Mouse (Mus musculus) common myeloid progenitor, adult 5-6 weeks (primary cell): ENCODE data around the gene Pcmt1. TPM values are rescaled to one million over a fixed set of nuclear protein-coding genes. Genes with fewer than 3 reads are reported as not detected.
A peak's percentile ranks its signal among the peaks of the same experiment; 100 is the strongest.

Source experiments
- ATAC-seq: replicated peaks from 2 replicates; pipeline ENCODE4 v1.8.0; 2016; ENCODE audit warnings: low read depth, mild to moderate bottlenecking, moderate TSS enrichment, inconsistent platforms; ENCODE audit not compliant: poor library complexity, severe bottlenecking
- total RNA-seq: library from RNA; stranded (forward); fragments of 200-1000, 187-1606 nt; gene quantifications from 2 replicates; pipeline ENCODE4 v1.2.3, GENCODE M21; 2017

Gene Pcmt1
- total RNA-seq, 1 experiment from 2014 or later: 72.8 TPM

DNA sequence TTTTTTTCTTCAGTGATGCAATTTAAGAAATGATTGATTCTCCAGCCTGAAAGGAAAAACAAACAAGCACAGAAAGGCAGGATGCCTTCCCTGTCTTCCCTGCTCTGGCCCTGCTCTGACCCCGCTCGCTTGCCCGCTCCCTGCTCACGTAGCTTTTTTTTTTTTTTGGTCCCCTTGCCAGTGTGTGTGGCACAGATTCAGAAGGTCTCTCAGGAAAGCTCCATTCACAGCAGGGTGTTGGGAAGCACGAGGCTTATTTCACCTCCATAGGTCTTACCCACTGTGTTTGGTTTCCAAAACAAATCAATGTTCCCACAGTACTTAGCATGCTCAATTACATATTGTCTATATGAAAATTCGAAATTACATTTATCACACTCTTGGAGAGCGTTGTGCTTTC, 86.1 kb downstream of the Pcmt1 start:
- ATAC-seq: no peak

DNA sequence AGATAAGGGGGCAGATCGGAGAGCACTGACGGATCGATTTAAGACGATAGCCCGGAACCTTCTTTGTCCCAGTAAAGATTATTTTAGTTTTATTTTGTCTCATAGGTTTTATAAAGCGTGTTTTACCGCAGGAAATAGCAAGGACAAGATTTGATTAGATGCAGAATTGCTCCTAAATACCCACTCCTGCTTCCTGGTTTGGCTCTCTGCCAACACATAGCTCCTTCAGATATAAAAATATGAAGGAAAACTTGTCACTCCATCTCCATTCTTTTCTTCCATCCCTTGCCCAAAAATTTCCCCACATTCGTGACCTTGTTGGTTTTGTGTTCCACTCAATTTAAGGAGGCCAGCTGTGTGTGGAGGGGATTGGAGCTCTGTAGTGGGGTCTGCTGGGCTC, 90.1 kb downstream of the Pcmt1 start:
- ATAC-seq: no peak

DNA sequence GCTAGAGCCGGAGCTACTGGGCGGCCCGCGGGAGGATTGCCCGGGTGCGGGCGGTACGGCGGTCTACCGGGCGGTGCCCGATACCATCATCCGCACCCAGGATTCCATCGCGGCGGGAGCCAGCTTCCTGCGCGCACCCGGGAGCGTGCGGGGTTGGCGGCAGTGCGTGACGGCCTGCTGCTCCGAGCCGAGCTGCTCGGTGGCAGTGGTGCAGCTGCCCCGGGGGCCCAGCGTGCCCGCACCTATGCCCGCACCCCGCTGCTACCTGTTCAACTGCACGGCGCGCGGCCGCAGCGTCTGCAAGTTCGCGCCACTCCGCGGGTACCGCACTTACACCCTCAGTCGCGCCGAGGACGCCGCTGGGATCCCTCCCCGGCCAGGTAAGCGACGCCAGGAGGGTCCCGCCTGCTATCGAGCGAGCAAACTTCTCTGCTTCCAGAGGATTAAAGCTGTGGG, 90.7 kb downstream of the Pcmt1 start:
- no peak for ATAC-seq

DNA sequence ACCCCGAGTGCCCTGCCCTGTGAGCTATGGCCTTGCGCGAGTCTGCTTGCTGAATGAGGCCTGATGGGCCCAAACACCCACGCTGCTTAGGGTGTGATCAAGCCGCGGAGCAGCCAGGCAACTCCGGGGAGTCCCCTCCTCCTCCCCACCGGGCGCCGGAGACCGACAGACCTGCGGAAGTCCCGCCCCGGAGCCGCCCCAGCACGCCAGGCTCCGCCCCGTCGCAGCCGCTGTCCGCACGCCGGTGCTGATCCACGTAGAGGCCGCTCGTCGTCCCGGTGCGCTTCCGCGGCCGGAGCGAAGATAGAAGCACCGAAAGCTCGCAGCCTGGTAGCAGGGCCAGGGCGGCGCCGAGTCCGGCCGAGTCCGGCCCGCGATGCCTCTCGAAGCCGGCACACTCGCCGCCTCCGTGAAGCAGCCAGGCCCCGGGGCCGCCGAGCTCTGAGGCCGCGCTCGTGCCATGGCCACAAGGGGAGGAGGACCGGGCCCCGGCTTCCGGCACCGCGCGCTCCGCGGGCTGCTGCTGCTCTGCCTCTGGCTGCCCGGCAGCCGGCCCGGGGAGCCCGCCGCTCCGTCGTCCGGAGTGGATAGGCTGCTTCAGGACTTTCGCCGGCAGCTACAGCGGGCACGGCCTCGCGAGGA, 91.2 kb downstream of the Pcmt1 start, which contains the start of gene Lrp11:
Gene Lrp11, plus strand, starts transcription at position 209 of the 642 bp plus-strand sequence.
- peak; percentile 99 for ATAC-seq

DNA sequence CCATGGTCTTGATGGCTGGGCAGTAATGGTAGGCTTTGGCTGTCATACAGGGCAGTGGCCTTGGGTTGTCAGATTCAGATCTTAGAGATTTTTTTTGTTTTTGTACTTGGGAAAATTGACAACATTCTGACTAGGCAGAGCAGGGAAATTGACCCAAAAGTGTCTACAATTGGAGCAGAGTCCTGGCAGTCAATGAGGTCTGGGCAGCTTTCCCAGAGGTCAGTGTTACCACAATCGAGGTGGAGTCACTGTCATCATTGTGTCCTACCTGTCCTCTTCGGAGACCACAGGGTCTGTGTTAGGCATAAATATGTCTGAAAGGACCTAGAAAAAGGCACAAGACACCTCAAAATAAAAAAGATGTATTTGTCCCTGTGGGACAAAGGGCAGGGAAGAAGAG, 94.2 kb downstream of the Pcmt1 start:
- no peak for ATAC-seq

DNA sequence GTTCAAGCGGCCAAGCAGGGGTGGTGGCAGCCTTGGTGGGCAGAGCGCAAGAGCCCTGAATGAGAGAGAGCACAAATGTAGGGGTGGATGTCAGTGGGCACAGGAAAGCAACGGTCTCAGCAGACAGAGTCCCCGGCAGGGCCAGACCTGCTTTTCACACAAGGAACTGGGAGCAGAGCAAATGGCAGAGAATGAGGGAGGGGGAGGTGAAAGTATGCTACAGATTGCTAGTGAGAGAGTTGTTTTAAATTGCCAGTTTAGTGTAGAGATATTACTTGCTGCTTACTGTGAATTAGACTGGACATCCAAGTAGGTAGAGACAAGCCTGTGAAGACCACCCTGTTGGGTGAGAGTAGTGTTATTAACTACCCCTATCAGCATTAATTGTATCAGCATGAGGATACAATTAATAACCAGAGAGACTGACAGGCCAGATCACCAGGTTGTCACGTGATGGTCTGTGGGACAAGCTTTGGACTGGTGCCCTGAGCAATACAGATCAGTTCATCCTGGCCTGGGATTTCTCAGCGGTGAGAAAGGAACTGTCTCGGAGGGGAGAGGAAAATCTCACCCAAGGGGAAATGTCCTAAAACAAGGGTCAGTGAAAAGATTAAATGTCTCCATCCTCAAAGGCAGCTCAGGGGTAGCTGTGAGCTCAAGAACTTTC, 97.9 kb downstream of the Pcmt1 start:
- ATAC-seq: no peak

DNA sequence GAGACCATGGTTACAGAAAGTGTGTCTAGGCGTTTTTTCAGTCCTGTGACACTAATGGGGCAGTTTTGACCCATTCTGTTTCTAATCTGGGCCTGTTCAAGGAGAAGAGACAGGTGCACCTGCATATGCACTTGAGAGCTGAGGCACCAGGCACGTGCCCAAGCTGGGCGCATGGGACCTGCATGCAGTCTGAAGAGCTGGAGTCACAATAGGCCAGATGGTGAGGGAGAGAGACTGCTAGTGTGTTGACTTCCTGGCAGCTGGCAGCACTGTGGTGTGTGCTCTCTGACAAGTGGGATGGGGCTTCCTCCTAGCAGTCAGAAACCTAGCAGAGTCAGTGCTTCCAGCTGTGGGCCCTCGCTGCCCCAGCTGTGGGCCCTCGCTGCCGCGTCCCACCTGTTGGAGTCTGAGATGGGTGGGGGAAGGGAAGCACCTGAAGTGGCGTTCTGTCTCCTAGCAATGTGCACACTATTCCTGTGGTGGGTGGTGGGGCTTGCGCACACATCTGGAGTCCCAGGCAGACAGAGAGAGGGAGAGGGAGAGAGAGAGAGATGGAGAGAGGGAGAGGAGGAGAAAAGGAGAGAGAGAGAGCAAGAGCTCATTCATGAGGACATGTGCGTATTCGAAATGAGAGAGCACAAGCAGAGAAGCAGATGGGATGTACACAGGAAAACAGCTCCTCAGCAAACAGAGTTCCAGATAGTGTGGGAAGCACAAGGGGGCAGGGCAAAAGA, 98.6 kb downstream of the Pcmt1 start:
- ATAC-seq: peak; percentile 60

DNA sequence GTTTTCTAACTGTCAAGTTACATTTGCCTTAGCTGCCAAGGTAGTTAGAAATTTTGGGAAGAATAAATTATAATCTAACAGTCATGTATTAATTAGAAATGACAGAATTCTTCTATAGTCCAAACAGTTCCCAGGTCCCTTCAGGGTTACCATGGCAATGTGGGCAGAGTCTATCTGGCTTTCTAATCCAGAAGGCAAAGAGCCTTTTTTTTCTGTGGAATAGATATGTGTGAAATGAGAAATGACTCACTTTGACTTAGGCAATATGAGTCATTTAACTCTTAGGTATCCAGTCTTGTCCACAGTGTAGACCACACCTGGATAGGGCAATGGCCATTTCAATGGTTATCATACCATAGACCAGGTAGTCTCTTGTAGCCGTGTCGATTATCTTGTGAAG, 99.5 kb downstream of the Pcmt1 start:
- no peak for ATAC-seq

Other genes starting within 250 kb of the Pcmt1 start
- gene Ulbp1, start 207.5 kb downstream of the Pcmt1 start, total RNA-seq: 27.2 and 51.3 TPM in 2 replicates
- gene Lrp11, start 91.3 kb downstream of the Pcmt1 start, total RNA-seq: 0.53 and 1.5 TPM in 2 replicates
- 29.5 and 38.1 TPM in 2 replicates for gene Nup43, start 13.6 kb downstream of the Pcmt1 start, total RNA-seq
- 17.5 and 19.8 TPM in 2 replicates for gene Lats1, start 78 bp upstream of the Pcmt1 start, total RNA-seq
- gene Katna1, start 44.9 kb upstream of the Pcmt1 start, total RNA-seq: 57.2 and 80.5 TPM in 2 replicates
- gene Ginm1, start 111.7 kb upstream of the Pcmt1 start, total RNA-seq: 51.2 and 67.1 TPM in 2 replicates
- gene Ppil4, start 111.8 kb upstream of the Pcmt1 start, total RNA-seq: 91.6 and 100 TPM in 2 replicates
- gene Zc3h12d, start 151.3 kb upstream of the Pcmt1 start, total RNA-seq: 0.44 and 0.64 TPM in 2 replicates